Mouse (Mus musculus) liver, adult 2 months (tissue): ENCODE data around the gene Ctdspl.

ENCODE experiments used
- CTCF ChIP-seq: fragments of 200-500 bp; IDR thresholded peaks from 2 replicates; pipeline ENCODE4 v1.5.1; 2011; ENCODE audit warnings: low read depth, low read length, control low read depth
- POLR2A ChIP-seq: fragments of 200-500 bp; IDR thresholded peaks from 2 replicates; pipeline ENCODE4 v1.6.1; 2011; ENCODE audit warnings: low read length, control low read depth; ENCODE audit not compliant: insufficient read depth; ENCODE audit errors: extremely low read depth

DNA sequence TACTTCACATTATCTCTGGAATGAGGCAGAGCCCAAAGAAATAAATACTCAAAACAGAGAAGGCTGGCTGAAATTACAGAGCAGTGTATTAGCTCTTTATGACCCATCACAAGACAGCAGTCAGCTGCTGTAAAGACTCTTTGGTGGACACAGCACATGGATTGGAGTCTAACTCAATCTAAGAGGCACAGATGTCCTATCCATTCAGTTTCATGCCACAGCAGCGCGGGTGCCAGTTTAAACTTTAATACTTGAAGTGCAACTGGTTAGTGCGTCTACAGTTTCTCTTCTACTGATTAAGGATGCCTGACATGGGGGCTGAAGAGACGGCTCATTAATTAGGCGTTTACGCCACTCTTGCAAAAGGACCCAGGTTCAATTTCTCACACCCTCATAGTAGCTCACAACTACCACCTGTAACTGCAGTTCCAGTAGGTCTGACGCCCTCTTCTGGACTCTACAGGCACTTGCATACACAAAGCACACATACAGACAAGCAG lies 99.6 kb downstream of the Ctdspl start:
- no peak for TF ChIP-seq CTCF
- no peak for TF ChIP-seq POLR2A
